Mouse (Mus musculus) left cerebral cortex, adult 9 months (tissue): Measurements from ENCODE around the gene Opn3.
A peak's percentile ranks its signal among the peaks of the same experiment; 100 is the strongest.

Source experiments
- DNase-seq, 2 experiments: peaks; one replicate each; pipeline ENCODE4 v3.0.0; 2022; ENCODE audit warnings: low spot score in 2 of 2

Opn3 gene

DNA sequence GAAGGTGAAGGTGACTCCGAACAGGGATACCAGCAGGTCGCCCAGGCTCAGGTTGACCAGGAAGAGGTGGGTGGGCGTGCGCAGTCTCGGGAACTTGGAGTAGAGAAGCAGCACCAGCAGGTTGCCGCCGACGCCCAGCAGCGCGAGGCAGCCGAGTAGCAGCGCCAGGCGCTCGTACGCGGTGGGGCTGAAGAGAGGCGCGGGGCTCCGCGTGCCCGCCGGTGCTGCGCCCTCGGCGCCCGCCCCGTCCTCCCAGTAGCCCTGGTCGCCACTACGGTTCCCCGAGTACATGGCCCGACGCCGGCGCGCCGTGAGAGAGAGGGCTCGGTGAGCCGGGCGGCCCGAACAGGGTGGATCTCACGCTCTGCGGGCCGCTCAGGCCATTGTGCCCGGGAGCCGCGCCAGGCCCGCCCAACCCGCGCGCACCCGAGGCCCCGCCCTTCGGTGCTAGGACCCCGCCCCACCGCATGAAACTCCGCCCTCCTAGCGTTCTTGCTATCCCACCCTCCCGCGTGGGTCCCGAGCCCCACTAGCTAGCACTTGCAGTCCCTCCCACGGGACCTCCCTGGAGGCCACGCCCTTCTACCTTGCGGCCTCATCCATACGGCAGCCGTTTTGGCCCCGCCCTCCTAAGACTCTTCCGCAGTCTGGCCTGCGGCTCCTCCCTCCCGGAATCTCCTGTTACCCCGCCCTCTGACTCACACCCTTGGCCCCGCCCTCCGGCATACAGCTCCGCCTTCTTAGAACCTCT is at the start of gene Opn3, which contains the start of gene Chml:
TSS of gene Opn3 (minus strand) at position 531 of the 751 bp plus-strand sequence.
TSS of gene Chml (minus strand) at position 656 of the 751 bp plus-strand sequence.
- DNase-seq = peak; percentile 97

- no peak for DNase-seq
Measured at GRCm38 (mm10) chr1:175725771-175726170, 33.2 kb upstream of the Opn3 start.

DNA sequence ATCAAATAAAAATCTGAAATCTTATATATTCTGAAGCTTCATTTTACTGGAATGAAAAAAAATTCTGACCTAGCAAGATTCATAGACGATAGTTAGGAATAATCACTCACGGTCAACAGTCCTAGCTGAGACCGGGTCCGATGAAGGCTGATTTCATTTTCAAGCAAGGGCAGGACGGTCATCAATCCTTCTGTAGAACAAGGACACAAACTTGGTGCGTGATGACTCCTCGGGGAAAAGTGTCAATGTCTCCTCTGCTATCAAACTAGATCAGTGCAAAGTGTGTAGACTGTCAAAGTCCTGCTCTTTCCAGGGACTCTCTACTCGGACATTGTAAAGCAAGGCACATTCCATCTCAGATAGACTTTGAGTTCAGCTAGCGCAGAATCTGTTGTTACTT is 24.3 kb upstream of the Opn3 start:
- DNase-seq = no peak

- no peak for DNase-seq
Measured at GRCm38 (mm10) chr1:175712338-175712909, 19.8 kb upstream of the Opn3 start.

DNA sequence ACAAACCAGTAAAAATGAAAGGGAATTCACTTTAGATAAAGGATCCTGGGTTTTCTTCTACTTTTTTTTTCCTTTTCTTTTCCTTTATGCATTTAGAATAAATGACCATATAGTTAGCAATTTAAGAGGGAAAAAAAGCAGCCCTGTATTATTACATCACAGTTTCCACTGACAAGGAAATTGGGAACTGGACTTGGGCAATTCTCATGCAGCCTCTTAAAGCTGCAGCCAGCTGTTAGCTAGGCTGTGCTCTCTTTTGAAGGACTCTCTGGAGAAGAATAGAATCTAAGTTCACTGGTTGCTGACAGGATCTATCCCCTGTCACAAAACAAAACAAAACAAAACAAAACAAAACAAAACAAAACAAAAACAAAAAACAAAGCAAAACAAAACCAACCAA is 15.4 kb upstream of the Opn3 start:
- DNase-seq = no peak

DNA sequence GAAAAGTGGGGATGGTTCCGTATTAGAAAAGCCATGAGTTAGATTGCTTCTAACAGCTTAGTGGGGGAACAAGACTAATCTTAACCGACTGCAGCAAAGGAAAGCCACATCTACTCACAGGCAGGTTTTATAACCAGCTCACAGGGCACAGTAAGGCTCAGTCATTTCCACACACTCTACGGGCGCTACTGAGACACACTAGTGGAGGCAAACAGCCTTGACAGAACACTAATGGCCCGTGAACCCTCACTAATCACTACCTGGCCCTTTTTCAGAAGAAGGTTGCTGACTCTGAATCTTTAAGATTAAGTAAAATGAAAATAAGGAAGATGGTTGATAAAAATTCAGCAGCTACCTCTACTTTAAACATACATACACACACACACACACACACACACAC is 15.0 kb upstream of the Opn3 start:
- DNase-seq = no peak

GRCm38 (mm10) chr1:175701145-175701544 is 8.6 kb upstream of the Opn3 start:
- no peak for DNase-seq

GRCm38 (mm10) chr1:175699796-175700195 is 7.2 kb upstream of the Opn3 start:
- DNase-seq = no peak

DNA sequence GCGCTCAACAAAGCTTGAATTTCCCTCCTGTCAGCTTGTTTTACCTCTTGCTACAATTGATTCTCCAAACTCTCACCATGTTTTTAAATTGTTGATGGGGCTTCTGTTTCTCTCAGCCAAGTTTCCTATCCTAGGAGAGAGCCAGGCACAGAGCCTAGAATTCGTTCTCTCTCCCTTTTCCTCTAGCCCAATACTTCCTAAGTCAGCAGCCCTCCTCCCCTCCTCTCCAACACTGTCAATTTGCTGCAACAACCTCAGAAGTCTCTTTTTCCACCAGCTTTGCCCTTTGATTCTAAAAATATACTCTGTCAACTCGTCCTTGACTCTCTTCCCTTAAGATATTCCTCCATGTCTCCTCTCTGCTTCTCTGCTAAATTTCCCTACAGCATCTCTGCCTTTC is 6.8 kb upstream of the Opn3 start:
- no peak for DNase-seq

GRCm38 (mm10) chr1:175698293-175698692 is 5.7 kb upstream of the Opn3 start, which contains the start of gene Wdr64:
TSS of gene Wdr64 (plus strand) at chr1:175698593.
- DNase-seq = no peak

GRCm38 (mm10) chr1:175693429-175693960 is 919 bp upstream of the Opn3 start:
- peak in 1 of 2 experiments; percentile 11 for DNase-seq

GRCm38 (mm10) chr1:175692997-175693361 is 403 bp upstream of the Opn3 start:
- no peak for DNase-seq

GRCm38 (mm10) chr1:175691686-175692245 is 810 bp downstream of the Opn3 start:
- DNase-seq = no peak

- no peak for DNase-seq
Measured at GRCm38 (mm10) chr1:175680995-175681394, 11.6 kb downstream of the Opn3 start.

GRCm38 (mm10) chr1:175677459-175677858 is 15.1 kb downstream of the Opn3 start:
- DNase-seq = no peak

DNA sequence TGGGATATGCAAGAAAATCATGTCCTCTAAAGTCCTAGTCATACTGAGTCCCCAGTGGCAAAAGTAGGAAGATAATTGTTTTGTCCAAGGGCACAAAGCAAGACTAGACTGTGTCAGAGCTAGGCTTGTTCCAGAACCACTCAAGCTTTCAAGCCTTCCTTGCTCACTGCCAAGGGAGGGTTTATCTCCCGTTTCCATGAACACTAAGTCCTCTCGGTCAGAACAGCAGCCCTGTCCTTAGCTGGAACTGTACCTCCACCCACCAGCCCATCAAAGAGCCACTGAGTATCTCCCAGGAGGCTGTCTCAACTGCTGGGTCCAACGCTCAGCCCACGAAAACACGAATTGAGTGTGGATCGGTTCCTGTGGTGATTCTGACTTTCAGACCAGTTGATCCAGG is 17.5 kb downstream of the Opn3 start:
- DNase-seq = no peak

DNA sequence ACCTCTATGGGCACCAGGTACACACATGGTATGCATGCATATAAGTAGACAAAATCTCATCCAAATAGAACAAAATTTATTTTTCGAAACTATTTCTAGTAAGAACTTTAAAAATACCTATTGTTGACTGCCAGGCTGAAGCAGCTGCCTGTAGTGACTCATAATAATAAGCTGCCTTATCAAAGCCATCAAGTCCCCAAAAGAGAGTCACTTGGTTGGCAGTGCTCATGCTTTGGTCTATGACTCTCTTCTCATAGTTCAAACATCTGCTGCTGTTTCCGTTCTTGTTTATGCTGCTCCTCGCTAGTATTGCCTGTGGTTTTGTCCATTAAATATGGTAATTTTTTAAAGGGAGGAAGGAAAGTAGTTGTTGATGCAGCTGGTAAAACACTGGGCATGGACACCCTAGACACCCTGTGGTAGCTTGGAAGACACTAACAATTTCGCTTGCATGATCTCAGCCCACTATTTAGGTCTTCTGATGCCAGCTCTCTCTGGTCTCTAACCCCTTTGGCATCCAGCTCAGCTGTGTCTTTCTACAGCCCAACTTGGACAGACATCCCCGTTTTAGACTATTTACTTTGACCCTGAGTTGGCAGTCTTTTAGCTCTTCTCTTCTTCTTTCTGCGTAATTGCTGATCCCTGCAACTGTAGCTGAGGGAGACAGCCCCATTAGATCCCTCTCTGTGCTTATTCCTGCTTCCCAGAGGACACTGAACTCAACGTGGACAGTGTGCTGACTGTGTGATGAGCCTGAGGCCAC is 18.8 kb downstream of the Opn3 start:
- DNase-seq = no peak

GRCm38 (mm10) chr1:175671626-175672025 is 20.9 kb downstream of the Opn3 start:
- no peak for DNase-seq

GRCm38 (mm10) chr1:175670042-175670441 is 22.5 kb downstream of the Opn3 start:
- no peak for DNase-seq

DNA sequence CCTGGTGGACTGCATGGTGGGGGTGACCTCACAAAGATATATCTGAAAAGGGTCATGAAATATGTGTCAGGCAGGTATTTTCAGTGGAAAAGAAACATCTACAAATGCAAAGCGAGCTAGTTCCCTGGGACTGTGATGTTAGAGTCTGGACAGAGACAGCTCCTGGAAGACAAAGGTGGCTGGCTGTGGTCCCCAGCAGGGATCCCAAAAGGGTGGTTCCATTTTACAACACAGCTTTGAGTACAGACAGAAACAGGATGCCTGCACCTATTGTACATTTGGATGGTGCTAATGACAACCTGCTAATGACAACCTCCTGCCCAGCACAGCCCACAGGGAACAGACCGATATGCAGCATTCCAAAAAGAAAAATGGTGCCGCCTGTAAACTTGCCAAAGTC is 23.1 kb downstream of the Opn3 start:
- DNase-seq = no peak

GRCm38 (mm10) chr1:175668666-175669405 is 23.7 kb downstream of the Opn3 start:
- peak in 1 of 2 experiments; percentile 44 for DNase-seq
